ENCODE assay signal across 9 mouse cellular contexts in genomic region chr2:76064078-76064477, GRCm38 (mm10).
DNase-seq lines count a peak whose midpoint lies in the region; ATAC-seq lines count a peak whose summit lies in the region.
"Had no signal": no experiment of that assay in that cellular context is flagged by ENCODE, and none has a peak within 500 bp of the region (broad histone marks: within the 10 kb centered on the region; RNA-seq: fewer than 3 reads in every experiment).

No protein-coding gene starts in this region.

- peak; percentile 61 to 80; a peak in 2 of 4 replicates for ATAC-seq in hematopoietic stem cell, adult 5-6 weeks (replicated peaks in 1 of 2; ENCODE audit: insufficient read depth in 1 of 2, low FRiP score in 2 of 2, low TSS enrichment in 1 of 2, low read depth in 1 of 2, poor library complexity in 2 of 2, severe bottlenecking in 2 of 2)
- ATAC-seq in megakaryocyte-erythroid progenitor cell, adult 5-6 weeks (replicated peaks; ENCODE audit: low FRiP score, low TSS enrichment, poor library complexity, severe bottlenecking), result peak; percentile 78

- peak; percentile 9 for DNase-seq in cerebellum, adult 9-11 months
- DNase-seq in cerebellum, adult 11 months, result no peak
- peak; percentile 58 for DNase-seq in layer of hippocampus, postnatal 10 days (ENCODE audit: low spot score in 2 of 2)
- no peak for DNase-seq in layer of hippocampus, postnatal 36 days
- peak; percentile 54 for DNase-seq in WW6 (ENCODE audit: low read depth, low spot score)
- DNase-seq in frontal cortex, adult 2 months (ENCODE audit: extremely low spot score in 1 of 2, low spot score in 1 of 2), result no peak
- DNase-seq: liver, embryonic 13.5 days had no signal

Comparison
In these comparisons a context has a peak if more than half of its experiments do, and no peak if none do; other contexts are left out.
1. DNase-seq: peak in cerebellum, adult 9-11 months (single experiment), layer of hippocampus, postnatal 10 days (2 of 2) and WW6 (single experiment); none in cerebellum, adult 11 months (single experiment), layer of hippocampus, postnatal 36 days (0 of 2) and frontal cortex, adult 2 months (0 of 2).